Mouse (Mus musculus): Measurements from ENCODE around the gene Blcap. TPM values are rescaled to one million over a fixed set of nuclear protein-coding genes. Genes with fewer than 3 reads are reported as not detected.
A peak's percentile ranks its signal among the peaks of the same experiment; 100 is the strongest.

Gene Blcap
- 49.1 and 56.7 TPM in 2 replicates for polyA plus RNA-seq (2011; ENCODE audit: insufficient read depth, insufficient read length, low read depth, missing spikeins)

- TF ChIP-seq POLR2A (IDR thresholded peaks at IDR 0.05; ENCODE audit: insufficient read depth, low read length) = no peak
- TF ChIP-seq EP300 (IDR thresholded peaks at IDR 0.05; ENCODE audit: insufficient read depth, low read depth, low read length) = no peak
- TF ChIP-seq CTCF (IDR thresholded peaks at IDR 0.05; ENCODE audit: low read depth, low read length) = no peak
- H3K27ac ChIP-seq (ENCODE audit: insufficient read depth, low read length) = no peak within 1 kb of the TSS
Observed at GRCm38 (mm10) chr2:157571224-157571832, at the start of gene Blcap. TSS of gene Blcap (minus strand) at chr2:157571274.

GRCm38 (mm10) chr2:157618393-157618792 is 47.3 kb upstream of the Blcap start:
- Histone ChIP-seq H3K4me3 (ENCODE audit: low read depth, low read length) (no peak overlapping the region), H3K4me1 (ENCODE audit: control insufficient read depth, insufficient read depth, low read length) (no peaks in the 10 kb centered on the region), H3K27ac (ENCODE audit: insufficient read depth, low read length) (no peak overlapping the region), H3K27me3 (ENCODE audit: control insufficient read depth, insufficient read depth, low read length, poor library complexity, severe bottlenecking) (no peaks in the 10 kb centered on the region), H3K9ac (ENCODE audit: low read depth, poor library complexity, severe bottlenecking) (no peak overlapping the region), H3K36me3 (ENCODE audit: control insufficient read depth, insufficient read depth, low read length, poor library complexity, severe bottlenecking) (no peaks in the 10 kb centered on the region), H3K9me3 (replicated peaks; ENCODE audit: control insufficient read depth, insufficient read depth, low read length, poor library complexity, severe bottlenecking) (no peaks in the 10 kb centered on the region)
- TF ChIP-seq EP300 (IDR thresholded peaks at IDR 0.05; ENCODE audit: insufficient read depth, low read depth, low read length) = no peak

More at GRCm38 (mm10) chr2:157571224-157571832, at the start of gene Blcap:
- Histone ChIP-seq H3K9ac (ENCODE audit: low read depth, poor library complexity, severe bottlenecking) (no peak within 1 kb of the TSS), H3K27me3 (ENCODE audit: control insufficient read depth, insufficient read depth, low read length, poor library complexity, severe bottlenecking) (no peaks in the 10 kb centered on the region), H3K4me1 (ENCODE audit: control insufficient read depth, insufficient read depth, low read length) (peaks cover 8% of the 10 kb centered on the region), H3K4me3 (ENCODE audit: low read depth, low read length) (no peak within 1 kb of the TSS), H3K9me3 (replicated peaks; ENCODE audit: control insufficient read depth, insufficient read depth, low read length, poor library complexity, severe bottlenecking) (no peaks in the 10 kb centered on the region), H3K36me3 (ENCODE audit: control insufficient read depth, insufficient read depth, low read length, poor library complexity, severe bottlenecking) (no peaks in the 10 kb centered on the region)

- Histone ChIP-seq H3K36me3 (ENCODE audit: control insufficient read depth, insufficient read depth, low read length, poor library complexity, severe bottlenecking) (no peaks in the 10 kb centered on the region), H3K9ac (ENCODE audit: low read depth, poor library complexity, severe bottlenecking) (no peak overlapping the region), H3K27ac (ENCODE audit: insufficient read depth, low read length) (no peak overlapping the region), H3K4me1 (ENCODE audit: control insufficient read depth, insufficient read depth, low read length) (no peaks in the 10 kb centered on the region), H3K27me3 (ENCODE audit: control insufficient read depth, insufficient read depth, low read length, poor library complexity, severe bottlenecking) (no peaks in the 10 kb centered on the region), H3K4me3 (ENCODE audit: low read depth, low read length) (no peak overlapping the region), H3K9me3 (replicated peaks; ENCODE audit: control insufficient read depth, insufficient read depth, low read length, poor library complexity, severe bottlenecking) (no peaks in the 10 kb centered on the region)
- TF ChIP-seq EP300 (IDR thresholded peaks at IDR 0.05; ENCODE audit: insufficient read depth, low read depth, low read length) = no peak
- no peak for TF ChIP-seq POLR2A (IDR thresholded peaks at IDR 0.05; ENCODE audit: insufficient read depth, low read length)
- no peak for TF ChIP-seq CTCF (IDR thresholded peaks at IDR 0.05; ENCODE audit: low read depth, low read length)
Observed at GRCm38 (mm10) chr2:157613997-157614396, 42.9 kb upstream of the Blcap start.

GRCm38 (mm10) chr2:157611735-157612134 is 40.7 kb upstream of the Blcap start:
- H3K27ac ChIP-seq (ENCODE audit: insufficient read depth, low read length) = no peak overlapping the region
- TF ChIP-seq POLR2A (IDR thresholded peaks at IDR 0.05; ENCODE audit: insufficient read depth, low read length) (no peak), CTCF (IDR thresholded peaks at IDR 0.05; ENCODE audit: low read depth, low read length) (no peak), EP300 (IDR thresholded peaks at IDR 0.05; ENCODE audit: insufficient read depth, low read depth, low read length) (no peak)
- H3K27me3 ChIP-seq (ENCODE audit: control insufficient read depth, insufficient read depth, low read length, poor library complexity, severe bottlenecking) = no peaks in the 10 kb centered on the region
- H3K9me3 ChIP-seq (replicated peaks; ENCODE audit: control insufficient read depth, insufficient read depth, low read length, poor library complexity, severe bottlenecking) = no peaks in the 10 kb centered on the region
- no peak overlapping the region for H3K9ac ChIP-seq (ENCODE audit: low read depth, poor library complexity, severe bottlenecking)
- H3K4me1 ChIP-seq (ENCODE audit: control insufficient read depth, insufficient read depth, low read length) = no peaks in the 10 kb centered on the region
- no peak overlapping the region for H3K4me3 ChIP-seq (ENCODE audit: low read depth, low read length)
- no peaks in the 10 kb centered on the region for H3K36me3 ChIP-seq (ENCODE audit: control insufficient read depth, insufficient read depth, low read length, poor library complexity, severe bottlenecking)

GRCm38 (mm10) chr2:157607542-157608236 is 36.6 kb upstream of the Blcap start:
- Histone ChIP-seq H3K4me3 (ENCODE audit: low read depth, low read length) (no peak overlapping the region), H3K9me3 (replicated peaks; ENCODE audit: control insufficient read depth, insufficient read depth, low read length, poor library complexity, severe bottlenecking) (no peaks in the 10 kb centered on the region), H3K27me3 (ENCODE audit: control insufficient read depth, insufficient read depth, low read length, poor library complexity, severe bottlenecking) (no peaks in the 10 kb centered on the region), H3K27ac (ENCODE audit: insufficient read depth, low read length) (no peak overlapping the region), H3K9ac (ENCODE audit: low read depth, poor library complexity, severe bottlenecking) (no peak overlapping the region), H3K4me1 (ENCODE audit: control insufficient read depth, insufficient read depth, low read length) (no peaks in the 10 kb centered on the region), H3K36me3 (ENCODE audit: control insufficient read depth, insufficient read depth, low read length, poor library complexity, severe bottlenecking) (no peaks in the 10 kb centered on the region)
- TF ChIP-seq CTCF (IDR thresholded peaks at IDR 0.05; ENCODE audit: low read depth, low read length) (no peak), POLR2A (IDR thresholded peaks at IDR 0.05; ENCODE audit: insufficient read depth, low read length) (no peak), EP300 (IDR thresholded peaks at IDR 0.05; ENCODE audit: insufficient read depth, low read depth, low read length) (no peak)

- no peak for TF ChIP-seq POLR2A (IDR thresholded peaks at IDR 0.05; ENCODE audit: insufficient read depth, low read length)
- peak; percentile 99 for TF ChIP-seq CTCF (IDR thresholded peaks at IDR 0.05; ENCODE audit: low read depth, low read length)
- H3K4me1 ChIP-seq (ENCODE audit: control insufficient read depth, insufficient read depth, low read length) = no peaks in the 10 kb centered on the region
- H3K36me3 ChIP-seq (ENCODE audit: control insufficient read depth, insufficient read depth, low read length, poor library complexity, severe bottlenecking) = no peaks in the 10 kb centered on the region
- H3K9me3 ChIP-seq (replicated peaks; ENCODE audit: control insufficient read depth, insufficient read depth, low read length, poor library complexity, severe bottlenecking) = no peaks in the 10 kb centered on the region
- no peaks in the 10 kb centered on the region for H3K27me3 ChIP-seq (ENCODE audit: control insufficient read depth, insufficient read depth, low read length, poor library complexity, severe bottlenecking)
- H3K4me3 ChIP-seq (ENCODE audit: low read depth, low read length) = no peak overlapping the region
- H3K9ac ChIP-seq (ENCODE audit: low read depth, poor library complexity, severe bottlenecking) = no peak overlapping the region
- no peak overlapping the region for H3K27ac ChIP-seq (ENCODE audit: insufficient read depth, low read length)
Observed at GRCm38 (mm10) chr2:157605025-157605675, 34.1 kb upstream of the Blcap start.
